Mouse (Mus musculus): ENCODE data around the gene Gm20547. TPM values are rescaled to one million over a fixed set of nuclear protein-coding genes. Genes with fewer than 3 reads are reported as not detected.

The Gm20547 gene
- polyA plus RNA-seq, 1 experiment from 2014 or later: not detected

DNA sequence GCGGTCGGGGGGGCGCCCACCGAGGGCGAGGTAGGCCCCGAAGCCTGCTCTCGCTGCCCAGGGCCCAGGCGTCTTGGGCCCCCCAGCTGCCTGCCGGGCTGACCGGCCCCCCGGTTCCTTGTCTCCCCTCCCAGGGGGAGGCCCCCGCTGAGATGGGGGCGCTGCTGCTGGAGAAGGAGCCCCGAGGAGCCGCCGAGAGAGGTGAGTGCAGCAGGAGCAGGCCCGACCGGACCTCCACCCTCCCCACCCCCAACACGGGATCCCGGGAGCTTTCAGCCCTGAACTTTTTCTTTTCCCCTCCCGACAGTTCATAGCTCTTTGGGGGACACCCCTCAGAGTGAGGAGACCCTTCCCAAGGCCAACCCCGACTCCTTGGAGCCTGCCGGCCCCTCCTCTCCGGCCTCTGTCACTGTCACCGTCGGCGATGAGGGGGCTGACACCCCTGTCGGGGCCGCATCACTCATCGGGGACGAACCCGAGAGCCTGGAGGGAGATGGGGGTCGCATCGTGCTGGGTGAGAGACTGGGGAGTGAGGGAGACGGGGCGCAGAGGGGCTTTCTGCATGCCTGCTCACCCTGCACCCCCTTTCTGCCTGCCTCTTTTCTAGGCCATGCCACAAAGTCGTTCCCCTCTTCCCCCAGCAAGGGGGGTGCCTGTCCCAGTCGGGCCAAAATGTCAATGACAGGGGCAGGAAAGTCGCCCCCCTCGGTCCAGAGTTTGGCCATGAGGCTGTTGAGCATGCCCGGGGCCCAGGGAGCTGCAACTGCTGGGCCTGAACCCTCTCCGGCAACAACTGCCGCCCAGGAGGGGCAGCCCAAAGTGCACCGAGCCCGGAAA is 17.4 kb upstream of the Gm20547 start:
- H3K27me3 ChIP-seq (replicated peaks; ENCODE audit: control insufficient read depth, insufficient read depth, low read length): no peaks in the 10 kb centered on the region
- no peaks in the 10 kb centered on the region for H3K9me3 ChIP-seq (ENCODE audit: control insufficient read depth, low read length)
- peak overlapping the region; percentile 95 for H3K4me3 ChIP-seq (ENCODE audit: low read depth, low read length)
- ATAC-seq (replicated peaks; ENCODE audit: low FRiP score, low TSS enrichment, low read depth) (peak; percentile 1; the same call in 1 of the 2 replicates), DNase-seq (ENCODE audit: low spot score) (peak; percentile 83)
- peaks cover 16% of the 10 kb centered on the region for H3K4me1 ChIP-seq (replicated peaks; ENCODE audit: control insufficient read depth, insufficient read depth, low read length)
- peak overlapping the region; percentile 93 for H3K27ac ChIP-seq (ENCODE audit: low read depth)
- under 1% methylated on average over 39 of the region's 45 CpGs for WGBS
- peak overlapping the region; percentile 83 for H3K4me2 ChIP-seq (ENCODE audit: low read length)
- H3K36me3 ChIP-seq (ENCODE audit: control insufficient read depth, insufficient read depth, low read length): peaks cover 35% of the 10 kb centered on the region
- peak overlapping the region; percentile 92 for H3K9ac ChIP-seq (ENCODE audit: low read length)

DNA sequence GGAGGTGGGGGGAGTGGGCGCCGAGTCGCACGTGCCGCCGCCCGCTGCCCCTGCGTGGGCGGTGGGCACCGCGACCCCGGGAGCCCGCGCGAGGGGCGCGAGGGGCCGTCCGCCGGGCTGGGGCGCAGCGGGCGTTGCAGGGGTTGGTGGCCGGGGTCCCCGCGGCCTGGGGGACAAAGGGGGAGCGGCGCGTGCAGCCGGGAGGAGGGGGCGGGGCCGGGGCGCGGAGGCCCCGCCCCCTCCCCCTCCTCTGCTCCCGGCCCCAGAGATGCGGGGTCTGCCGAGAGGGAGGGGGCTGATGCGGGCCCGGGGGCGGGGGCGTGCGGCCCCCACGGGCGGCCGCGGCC is 16.8 kb upstream of the Gm20547 start:
- H3K4me3 ChIP-seq (ENCODE audit: low read depth, low read length): peak overlapping the region; percentile 95
- no peaks in the 10 kb centered on the region for H3K9me3 ChIP-seq (ENCODE audit: control insufficient read depth, low read length)
- DNase-seq (ENCODE audit: low spot score) (no peak), ATAC-seq (replicated peaks; ENCODE audit: low FRiP score, low TSS enrichment, low read depth) (peak; percentile 5; the same call in 1 of the 2 replicates)
- H3K27ac ChIP-seq (ENCODE audit: low read depth): peak overlapping the region; percentile 93
- H3K36me3 ChIP-seq (ENCODE audit: control insufficient read depth, insufficient read depth, low read length): peaks cover 29% of the 10 kb centered on the region
- H3K4me2 ChIP-seq (ENCODE audit: low read length): peak overlapping the region; percentile 83
- 0% methylated on average over 8 of the region's 47 CpGs for WGBS
- H3K4me1 ChIP-seq (replicated peaks; ENCODE audit: control insufficient read depth, insufficient read depth, low read length): peaks cover 16% of the 10 kb centered on the region
- H3K27me3 ChIP-seq (replicated peaks; ENCODE audit: control insufficient read depth, insufficient read depth, low read length): no peaks in the 10 kb centered on the region
- H3K9ac ChIP-seq (ENCODE audit: low read length): peak overlapping the region; percentile 92

DNA sequence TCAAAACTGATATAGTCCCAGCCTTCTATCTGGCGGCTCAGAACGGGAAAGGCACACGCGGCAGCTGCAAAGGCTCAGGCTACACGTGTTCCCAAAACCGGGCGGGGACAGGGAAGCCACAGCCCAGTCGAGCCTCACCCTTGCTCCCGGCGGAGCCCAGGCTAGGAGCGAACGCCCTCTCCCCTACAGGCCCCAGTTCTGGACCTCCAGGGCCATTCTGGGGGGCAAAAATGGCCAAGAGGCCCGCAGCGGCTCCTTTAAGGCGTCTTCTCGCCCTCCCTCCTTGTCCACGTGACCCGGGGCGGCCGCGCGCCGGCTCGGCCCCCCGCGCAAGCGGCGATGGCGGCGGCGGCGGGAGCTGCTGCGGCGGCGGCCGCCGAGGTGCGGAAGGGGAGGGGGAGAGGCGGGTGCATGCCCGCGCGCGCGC is 16.3 kb upstream of the Gm20547 start, which contains the start of the genes C2 and Ehmt2:
C2 (minus strand) TSS at position 106 of the 427 bp plus-strand sequence.
Ehmt2 (plus strand) TSS at position 310 of the 427 bp plus-strand sequence.
- peak within 1 kb of the TSS; percentile 92 for H3K9ac ChIP-seq (ENCODE audit: low read length)
- H3K27ac ChIP-seq (ENCODE audit: low read depth): peak within 1 kb of the TSS; percentile 93
- H3K4me3 ChIP-seq (ENCODE audit: low read depth, low read length): peak within 1 kb of the TSS; percentile 95
- no peaks in the 10 kb centered on the region for H3K27me3 ChIP-seq (replicated peaks; ENCODE audit: control insufficient read depth, insufficient read depth, low read length)
- H3K4me2 ChIP-seq (ENCODE audit: low read length): peak within 1 kb of the TSS; percentile 83
- WGBS: under 1% methylated on average over 32 of the region's 44 CpGs
- no peaks in the 10 kb centered on the region for H3K9me3 ChIP-seq (ENCODE audit: control insufficient read depth, low read length)
- H3K4me1 ChIP-seq (replicated peaks; ENCODE audit: control insufficient read depth, insufficient read depth, low read length): peaks cover 20% of the 10 kb centered on the region
- ATAC-seq (replicated peaks; ENCODE audit: low FRiP score, low TSS enrichment, low read depth) (peak; percentile 54), DNase-seq (ENCODE audit: low spot score) (peak; percentile 93)
- peaks cover 24% of the 10 kb centered on the region for H3K36me3 ChIP-seq (ENCODE audit: control insufficient read depth, insufficient read depth, low read length)

DNA sequence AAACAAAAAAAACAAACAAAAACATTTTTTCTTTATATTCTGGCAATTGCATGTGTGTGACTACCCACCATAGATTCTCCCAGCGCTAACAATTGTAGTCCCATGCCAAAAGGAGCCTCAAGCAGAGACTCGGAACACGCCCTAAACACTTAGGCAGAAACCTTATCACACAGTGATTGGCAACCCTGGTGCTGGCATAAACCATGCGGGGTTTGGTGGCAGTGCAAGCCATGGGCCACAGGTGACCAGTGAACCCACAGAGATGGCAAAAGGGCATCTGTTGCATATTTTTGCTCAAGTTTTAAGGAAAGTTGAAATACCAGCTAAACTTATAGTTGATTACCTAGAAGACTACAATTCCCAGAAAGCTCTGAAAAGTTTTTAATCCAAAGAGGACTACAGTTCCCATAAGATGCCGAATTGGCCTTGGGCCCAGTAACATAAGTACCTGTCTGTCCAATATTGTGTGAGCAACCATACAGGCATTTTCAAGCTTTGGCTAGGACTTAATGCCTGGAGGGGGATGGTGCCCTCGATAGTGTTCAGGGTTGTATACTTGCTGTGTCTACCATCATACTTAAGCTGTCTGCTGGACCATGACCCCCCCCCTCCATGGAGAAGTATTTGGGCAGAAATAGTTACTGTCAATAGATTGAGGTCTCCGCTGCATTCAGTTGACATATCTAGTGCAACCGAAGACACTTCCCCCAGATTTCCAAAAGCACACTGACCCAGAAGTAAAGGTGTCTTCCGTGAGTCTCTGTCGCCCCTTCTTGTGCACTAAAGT is 15.7 kb upstream of the Gm20547 start:
- H3K27me3 ChIP-seq (replicated peaks; ENCODE audit: control insufficient read depth, insufficient read depth, low read length): no peaks in the 10 kb centered on the region
- peaks cover 20% of the 10 kb centered on the region for H3K4me1 ChIP-seq (replicated peaks; ENCODE audit: control insufficient read depth, insufficient read depth, low read length)
- ATAC-seq (replicated peaks; ENCODE audit: low FRiP score, low TSS enrichment, low read depth) (no peak), DNase-seq (ENCODE audit: low spot score) (peak; percentile 77)
- H3K4me3 ChIP-seq (ENCODE audit: low read depth, low read length): peak overlapping the region; percentile 95
- peak overlapping the region; percentile 92 for H3K9ac ChIP-seq (ENCODE audit: low read length)
- 13% methylated on average over 10 of the region's 10 CpGs for WGBS
- H3K36me3 ChIP-seq (ENCODE audit: control insufficient read depth, insufficient read depth, low read length): peaks cover 18% of the 10 kb centered on the region
- H3K4me2 ChIP-seq (ENCODE audit: low read length): peak overlapping the region; percentile 83
- H3K9me3 ChIP-seq (ENCODE audit: control insufficient read depth, low read length): no peaks in the 10 kb centered on the region
- peak overlapping the region; percentile 93 for H3K27ac ChIP-seq (ENCODE audit: low read depth)

DNA sequence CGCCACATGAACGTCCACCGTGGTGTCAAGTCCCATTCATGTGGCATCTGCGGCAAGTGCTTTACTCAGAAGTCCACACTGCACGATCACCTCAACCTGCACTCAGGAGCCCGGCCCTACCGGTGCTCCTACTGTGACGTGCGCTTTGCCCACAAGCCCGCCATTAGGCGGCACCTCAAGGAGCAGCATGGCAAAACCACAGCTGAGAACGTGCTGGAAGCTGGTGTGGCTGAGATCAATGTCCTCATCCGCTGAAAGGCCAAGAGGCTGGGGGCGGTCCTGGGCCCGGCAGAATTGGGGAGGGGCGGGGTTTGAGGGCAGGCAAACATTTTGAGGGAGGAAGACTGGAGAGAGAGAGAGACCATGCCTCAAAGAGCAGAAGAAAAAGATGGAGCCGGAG is 14.5 kb upstream of the Gm20547 start:
- Histone ChIP-seq H3K4me3 (ENCODE audit: low read depth, low read length) (no peak overlapping the region), H3K9ac (ENCODE audit: low read length) (no peak overlapping the region), H3K4me1 (replicated peaks; ENCODE audit: control insufficient read depth, insufficient read depth, low read length) (peaks cover 20% of the 10 kb centered on the region), H3K27me3 (replicated peaks; ENCODE audit: control insufficient read depth, insufficient read depth, low read length) (no peaks in the 10 kb centered on the region), H3K9me3 (ENCODE audit: control insufficient read depth, low read length) (no peaks in the 10 kb centered on the region), H3K4me2 (ENCODE audit: low read length) (no peak overlapping the region), H3K27ac (ENCODE audit: low read depth) (no peak overlapping the region), H3K36me3 (ENCODE audit: control insufficient read depth, insufficient read depth, low read length) (peaks cover 8% of the 10 kb centered on the region)
- 83% methylated on average over 17 of the region's 17 CpGs for WGBS
- ATAC-seq (replicated peaks; ENCODE audit: low FRiP score, low TSS enrichment, low read depth) (no peak), DNase-seq (ENCODE audit: low spot score) (no peak)

DNA sequence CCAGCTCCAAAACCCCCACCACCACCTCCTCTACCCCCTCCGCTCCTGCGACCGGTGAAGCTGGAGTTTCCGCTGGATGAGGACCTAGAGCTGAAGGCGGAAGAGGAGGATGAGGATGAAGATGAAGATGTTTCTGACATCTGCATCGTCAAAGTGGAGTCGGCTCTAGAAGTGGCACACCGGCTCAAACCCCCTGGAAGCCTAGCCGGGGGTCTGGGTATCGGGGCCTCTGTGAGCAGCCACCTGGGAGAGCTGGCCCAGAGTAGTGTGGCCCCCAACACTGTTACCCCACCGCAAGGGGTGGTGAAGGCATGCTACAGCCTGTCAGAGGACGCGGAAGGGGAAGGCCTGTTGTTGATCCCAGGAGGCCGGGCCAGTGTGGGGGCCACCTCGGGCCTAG is 13.9 kb upstream of the Gm20547 start:
- H3K9me3 ChIP-seq (ENCODE audit: control insufficient read depth, low read length): no peaks in the 10 kb centered on the region
- H3K27me3 ChIP-seq (replicated peaks; ENCODE audit: control insufficient read depth, insufficient read depth, low read length): no peaks in the 10 kb centered on the region
- H3K4me3 ChIP-seq (ENCODE audit: low read depth, low read length): peak overlapping the region; percentile 68; the same call in 1 of the 2 replicates
- peak overlapping the region; percentile 88 for H3K9ac ChIP-seq (ENCODE audit: low read length)
- H3K4me1 ChIP-seq (replicated peaks; ENCODE audit: control insufficient read depth, insufficient read depth, low read length): peaks cover 20% of the 10 kb centered on the region
- ATAC-seq (replicated peaks; ENCODE audit: low FRiP score, low TSS enrichment, low read depth) (no peak), DNase-seq (ENCODE audit: low spot score) (no peak)
- 0 out of 2 replicates have a peak, but pooled peaks cover 4% of the 10 kb centered on the region for H3K36me3 ChIP-seq (ENCODE audit: control insufficient read depth, insufficient read depth, low read length)
- peak overlapping the region; percentile 68 for H3K4me2 ChIP-seq (ENCODE audit: low read length)
- WGBS: 92% methylated on average over 14 of the region's 15 CpGs
- peak overlapping the region; percentile 91; the same call in 1 of the 2 replicates for H3K27ac ChIP-seq (ENCODE audit: low read depth)

DNA sequence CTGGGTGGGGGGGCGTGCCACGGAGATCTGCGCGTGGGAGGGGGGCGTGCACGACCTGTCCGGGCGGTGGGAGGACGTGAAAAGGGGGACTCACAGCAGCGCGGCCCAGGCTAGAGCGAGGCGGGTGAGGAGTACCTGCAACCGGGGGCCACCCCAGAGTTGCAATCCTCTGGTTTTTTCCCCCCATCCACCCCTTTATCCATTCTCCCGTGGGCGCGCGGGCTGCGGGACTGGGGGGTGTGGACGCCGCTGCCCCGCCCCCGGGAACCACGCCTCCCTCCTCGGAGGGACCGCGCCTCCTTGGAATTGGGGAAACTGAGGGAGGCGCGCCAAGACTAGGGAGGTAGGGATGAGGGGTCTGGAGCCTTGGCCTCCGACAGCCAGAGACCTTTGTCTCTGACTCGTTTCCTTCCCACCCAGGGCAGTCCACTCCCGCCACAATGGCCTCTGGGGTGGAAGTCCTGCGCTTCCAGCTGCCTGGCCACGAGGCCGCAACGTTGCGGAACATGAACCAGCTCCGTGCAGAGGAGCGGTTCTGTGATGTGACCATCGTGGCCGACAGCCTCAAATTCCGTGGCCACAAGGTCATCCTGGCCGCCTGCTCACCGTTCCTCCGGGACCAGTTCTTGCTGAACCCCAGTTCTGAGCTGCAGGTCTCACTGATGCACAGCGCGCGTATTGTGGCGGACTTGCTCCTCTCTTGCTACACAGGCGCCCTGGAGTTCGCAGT is 13.1 kb upstream of the Gm20547 start:
- ATAC-seq (replicated peaks; ENCODE audit: low FRiP score, low TSS enrichment, low read depth): peak; percentile 16; the same call in 1 of the 2 replicates
- 9% methylated on average over 44 of the region's 51 CpGs for WGBS

More for the DNA sequence above, 13.1 kb upstream of the Gm20547 start:
- Histone ChIP-seq H3K4me1 (replicated peaks; ENCODE audit: control insufficient read depth, insufficient read depth, low read length) (peaks cover 14% of the 10 kb centered on the region), H3K27me3 (replicated peaks; ENCODE audit: control insufficient read depth, insufficient read depth, low read length) (no peaks in the 10 kb centered on the region), H3K9me3 (ENCODE audit: control insufficient read depth, low read length) (no peaks in the 10 kb centered on the region), H3K9ac (ENCODE audit: low read length) (peak overlapping the region; percentile 88), H3K4me3 (ENCODE audit: low read depth, low read length) (peak overlapping the region; percentile 68), H3K4me2 (ENCODE audit: low read length) (peak overlapping the region; percentile 68), H3K36me3 (ENCODE audit: control insufficient read depth, insufficient read depth, low read length) (0 out of 2 replicates have a peak, but pooled peaks cover 4% of the 10 kb centered on the region), H3K27ac (ENCODE audit: low read depth) (peak overlapping the region; percentile 91)
- peak; percentile 78 for DNase-seq (ENCODE audit: low spot score)

Measured in intestine, embryonic 14.5 days (tissue).